Mouse (Mus musculus): Measurements from ENCODE around the gene Ybx3.

Ybx3 gene

GRCm38 (mm10) chr6:131383713-131384330 lies 4.5 kb downstream of the Ybx3 start:
- DNase-seq (ENCODE audit: low read depth, low spot score), result no peak

DNA sequence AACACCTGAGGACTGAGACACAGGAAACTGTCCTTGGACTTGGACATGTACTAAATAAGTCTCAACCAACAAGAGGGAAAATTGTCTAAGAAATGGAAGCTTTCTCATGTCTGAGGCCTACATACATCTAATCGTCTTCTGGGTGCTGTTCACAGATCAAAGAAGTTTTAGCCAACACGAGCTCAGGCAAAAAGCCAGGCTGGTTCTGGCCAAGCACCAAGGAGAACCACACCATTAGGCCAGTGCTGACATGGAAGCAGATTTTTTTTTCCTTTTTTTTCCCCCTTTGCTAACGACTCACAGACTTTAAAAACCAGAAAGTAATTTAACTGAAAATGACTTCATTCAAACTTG lies 5.3 kb downstream of the Ybx3 start:
- DNase-seq (ENCODE audit: low read depth, low spot score), result no peak

GRCm38 (mm10) chr6:131382232-131382983 lies 5.9 kb downstream of the Ybx3 start:
- DNase-seq (ENCODE audit: low read depth, low spot score), result no peak

- DNase-seq (ENCODE audit: low read depth, low spot score), result no peak
Measured at GRCm38 (mm10) chr6:131378858-131379428, 9.3 kb downstream of the Ybx3 start.

- no peak for DNase-seq (ENCODE audit: low read depth, low spot score)
Measured at GRCm38 (mm10) chr6:131377378-131377777, 10.9 kb downstream of the Ybx3 start.

- DNase-seq (ENCODE audit: low read depth, low spot score), result no peak
Measured at GRCm38 (mm10) chr6:131374594-131375340, 13.5 kb downstream of the Ybx3 start.

DNA sequence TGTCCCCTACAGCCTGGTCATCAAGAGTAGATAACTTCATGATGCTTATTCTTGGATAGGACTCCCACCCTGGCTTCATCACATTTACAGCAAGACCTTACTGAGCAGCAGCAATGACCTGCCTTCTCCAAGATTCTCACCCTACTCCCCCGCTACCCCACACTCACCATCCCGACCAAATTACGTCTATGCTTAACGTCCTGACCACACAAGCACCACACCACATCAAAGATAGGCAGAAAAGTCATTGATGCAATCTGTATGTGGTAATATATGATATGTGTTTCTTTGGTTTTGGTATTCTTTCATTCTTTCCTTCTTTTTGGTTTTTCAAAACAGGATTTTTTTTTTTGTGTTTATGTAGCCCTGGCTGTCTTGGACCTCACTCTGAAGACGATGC lies 15.1 kb downstream of the Ybx3 start:
- no peak for DNase-seq (ENCODE audit: low read depth, low spot score)

GRCm38 (mm10) chr6:131370767-131371166 lies 17.5 kb downstream of the Ybx3 start:
- no peak for DNase-seq (ENCODE audit: low read depth, low spot score)

DNA sequence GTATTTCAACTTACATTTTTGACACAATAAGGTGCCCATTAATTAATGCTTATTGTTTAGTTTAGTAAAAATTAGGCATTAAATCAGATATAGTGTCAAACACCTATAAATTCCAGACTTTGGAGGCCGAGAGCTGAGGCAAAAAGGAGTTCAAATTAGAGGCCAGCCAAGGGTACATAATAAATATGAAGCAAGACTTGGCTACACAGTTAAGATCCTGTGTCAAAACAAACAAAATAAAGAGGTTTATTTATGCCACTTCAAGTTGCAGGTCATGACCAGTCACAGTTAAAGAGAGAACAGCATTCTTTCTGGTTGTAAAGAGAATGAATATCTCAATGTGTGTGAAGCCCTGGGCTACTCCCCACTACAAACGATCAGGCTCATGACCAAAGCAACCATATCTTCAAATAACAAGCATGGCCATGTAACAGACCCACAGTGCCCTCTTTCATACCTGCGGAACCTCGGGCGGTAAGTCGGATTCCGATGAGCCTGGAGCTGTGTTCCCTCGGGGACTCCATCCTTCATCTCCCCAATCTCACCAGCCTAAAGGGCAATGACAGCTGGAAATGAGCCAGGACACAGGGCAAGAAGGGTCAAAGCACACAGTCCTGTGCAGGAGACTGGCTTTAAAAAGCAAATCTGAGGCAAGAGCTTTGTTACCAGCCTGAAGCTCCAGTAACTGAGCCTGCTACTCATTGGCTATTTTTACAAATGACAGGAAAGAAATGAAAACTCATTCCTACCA lies 18.2 kb downstream of the Ybx3 start:
- DNase-seq (ENCODE audit: low read depth, low spot score), result no peak

- no peak for DNase-seq (ENCODE audit: low read depth, low spot score)
Measured at GRCm38 (mm10) chr6:131367101-131367500, 21.2 kb downstream of the Ybx3 start.

GRCm38 (mm10) chr6:131364353-131364752 lies 23.9 kb downstream of the Ybx3 start:
- no peak for DNase-seq (ENCODE audit: low read depth, low spot score)

- DNase-seq (ENCODE audit: low read depth, low spot score), result no peak
Measured at GRCm38 (mm10) chr6:131362987-131363765, 25.1 kb downstream of the Ybx3 start.

- peak; percentile 78 for DNase-seq (ENCODE audit: low read depth, low spot score)
Measured at GRCm38 (mm10) chr6:131360693-131361092, 27.6 kb downstream of the Ybx3 start.

DNA sequence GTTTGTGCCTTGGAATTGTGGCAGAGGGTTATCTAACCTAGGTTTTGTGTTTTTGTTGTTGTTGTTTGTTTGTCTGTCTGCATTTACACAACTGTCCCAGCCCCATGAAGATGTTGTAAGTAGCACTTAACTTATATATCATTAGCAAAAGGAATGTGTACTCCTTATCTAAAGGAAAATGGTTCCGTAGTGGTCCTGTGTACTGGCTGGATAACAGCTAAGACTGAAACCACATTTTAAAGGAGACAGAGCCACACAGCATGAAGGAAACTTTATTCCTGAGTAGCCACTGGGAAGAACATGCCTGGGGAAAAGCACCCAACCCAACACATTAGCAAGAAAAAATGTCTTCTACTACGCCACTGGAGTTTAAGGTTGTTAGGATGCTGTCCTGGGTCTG lies 28.7 kb downstream of the Ybx3 start:
- no peak for DNase-seq (ENCODE audit: low read depth, low spot score)

DNA sequence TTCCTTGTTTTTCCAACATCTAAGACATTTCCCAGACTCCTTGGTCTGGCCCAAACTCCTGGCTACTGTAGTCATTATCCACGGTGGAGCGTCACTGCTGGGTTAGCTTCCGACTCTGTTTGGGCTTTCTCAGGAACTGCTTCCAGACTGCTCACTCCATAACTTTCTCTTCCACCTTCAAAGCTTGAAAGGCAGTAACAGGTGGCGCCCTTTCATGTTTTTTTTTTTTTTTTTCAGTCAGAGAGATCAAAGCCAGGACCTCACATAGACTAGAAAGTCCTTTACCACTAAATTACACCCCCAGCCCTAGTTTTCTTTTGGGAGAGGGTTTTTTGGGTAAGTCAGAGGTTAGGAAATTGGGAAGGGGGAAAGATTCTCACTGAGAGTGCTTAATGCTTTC lies 33.4 kb downstream of the Ybx3 start:
- DNase-seq (ENCODE audit: low read depth, low spot score), result no peak

DNA sequence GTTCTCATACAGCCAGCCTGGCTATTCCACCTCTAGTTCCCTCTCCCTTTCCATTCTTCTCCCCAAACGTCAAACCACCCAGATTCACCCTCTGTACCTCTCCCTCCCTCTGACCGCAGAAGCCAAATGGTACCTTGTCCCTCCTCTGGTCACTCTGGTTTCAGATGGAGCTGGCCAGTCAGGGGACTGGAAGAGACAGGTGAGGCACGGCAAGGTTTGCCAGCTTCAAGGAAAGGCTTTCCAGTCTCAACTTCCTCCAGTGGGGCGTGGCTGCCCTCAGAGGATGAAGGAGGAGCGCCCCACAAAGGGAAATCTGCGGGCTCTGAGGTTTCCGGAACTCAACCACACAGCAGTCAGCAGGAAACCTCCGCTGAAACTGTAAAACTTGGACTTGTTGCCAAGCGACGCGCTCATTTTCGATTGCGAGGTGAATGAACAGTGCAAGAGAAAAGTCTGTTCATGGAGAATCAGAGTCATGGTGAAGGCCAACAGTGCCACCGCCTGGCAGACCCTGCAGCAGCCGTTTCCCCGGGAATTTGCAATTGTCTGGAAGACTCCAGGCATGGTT lies 34.8 kb downstream of the Ybx3 start, which contains the start of gene Styk1:
TSS of gene Styk1 (minus strand) at position 246 of the 568 bp plus-strand sequence.
- DNase-seq (ENCODE audit: low read depth, low spot score), result no peak

GRCm38 (mm10) chr6:131347026-131347425 lies 41.2 kb downstream of the Ybx3 start:
- no peak for DNase-seq (ENCODE audit: low read depth, low spot score)

GRCm38 (mm10) chr6:131344346-131344745 lies 43.9 kb downstream of the Ybx3 start:
- no peak for DNase-seq (ENCODE audit: low read depth, low spot score)

- DNase-seq (ENCODE audit: low read depth, low spot score), result no peak
Measured at GRCm38 (mm10) chr6:131340082-131340481, 48.2 kb downstream of the Ybx3 start.

- no peak for DNase-seq (ENCODE audit: low read depth, low spot score)
Measured at GRCm38 (mm10) chr6:131339309-131339708, 49.0 kb downstream of the Ybx3 start.
